Mouse (Mus musculus) skeletal muscle tissue, postnatal 0 days (tissue): ENCODE data around the gene Kyat3. TPM values are rescaled to one million over a fixed set of nuclear protein-coding genes. Genes with fewer than 3 reads are reported as not detected.

Experiments used
- polyA plus RNA-seq: library from polyadenylated mRNA; unstranded; fragments of >200 nt; fragmentation: Nextera tagmentation; extraction: Ambion mirVana; gene quantifications from 2 replicates; pipeline ENCODE4 v1.2.1, GENCODE M21; 2015

The Kyat3 gene
- polyA plus RNA-seq = 9.6 and 11.7 TPM in 2 replicates

GRCm38 (mm10) chr3:142700442-142701322 is at the start of gene Kyat3:
Kyat3 (plus strand) TSS chr3:142701051.

GRCm38 (mm10) chr3:142764995-142765777 is 64.3 kb downstream of the Kyat3 start, which contains the start of gene Gtf2b:
Gtf2b (plus strand) TSS chr3:142765045.

Other genes with a start within 250 kb of the Kyat3 start
- gene Gbp5, start 207.1 kb upstream of the Kyat3 start, polyA plus RNA-seq = 0.26 and 0.44 TPM in 2 replicates
- 6.9 and 8.1 TPM in 2 replicates for gene Gbp7, start 170.7 kb upstream of the Kyat3 start, polyA plus RNA-seq
- gene Gbp3, start 141.0 kb upstream of the Kyat3 start, polyA plus RNA-seq = 6.8 and 7.4 TPM in 2 replicates
- gene Gbp2b, start 106.2 kb upstream of the Kyat3 start, polyA plus RNA-seq = not detected in 2 replicates
- gene Gbp2, start 80.4 kb upstream of the Kyat3 start, polyA plus RNA-seq = 2.7 and 3.1 TPM in 2 replicates
- 44.4 and 44.9 TPM in 2 replicates for gene Gtf2b, start 64.0 kb downstream of the Kyat3 start, polyA plus RNA-seq
- gene Pkn2, start 181.0 kb downstream of the Kyat3 start, polyA plus RNA-seq = 24.7 TPM in 2 replicates